Mouse (Mus musculus) MEL (cell line): Measurements from ENCODE around the gene Fam114a1. TPM values are rescaled to one million over a fixed set of nuclear protein-coding genes. Genes with fewer than 3 reads are reported as not detected.
A peak's percentile ranks its signal among the peaks of the same experiment; 100 is the strongest.

Experiments
- DNase-seq: peaks from one replicate; pipeline ENCODE4 v3.0.0; 2011; ENCODE audit warnings: low read depth, low spot score
- H3K27ac ChIP-seq: 2 replicates; pipeline ENCODE4 v1.5.1; 2012; ENCODE audit warnings: low read depth, mild to moderate bottlenecking, control low read depth, low read length, moderate library complexity; ENCODE audit not compliant: control insufficient read depth
- H3K27me3 ChIP-seq, 2 experiments: fragments of 150-350 bp in 1 of 2; sonication (generic) in 1 of 2; 2 replicates each; pipeline ENCODE4 v1.6.1; 2012; ENCODE audit warnings: low read length in 2 of 2, mild to moderate bottlenecking in 2 of 2, improper control_type of control experiment in 1 of 2, moderate library complexity in 1 of 2; ENCODE audit not compliant: insufficient read depth in 2 of 2, control insufficient read depth in 1 of 2
- H3K36me3 ChIP-seq, 2 experiments: 2 replicates each; pipeline ENCODE4 v1.6.1; 2012 to 2014; ENCODE audit warnings: low read length in 2 of 2, improper control_type of control experiment in 1 of 2, inconsistent platforms in 1 of 2, mild to moderate bottlenecking in 1 of 2; ENCODE audit not compliant: insufficient read depth in 2 of 2, control insufficient read depth in 1 of 2
- H3K4me1 ChIP-seq, 2 experiments: fragments of 150-350 bp in 1 of 2; sonication (generic) in 1 of 2; 2 replicates each; pipeline ENCODE4 v1.6.1; 2012; ENCODE audit warnings: low read length in 2 of 2, improper control_type of control experiment in 1 of 2, mild to moderate bottlenecking in 1 of 2; ENCODE audit not compliant: insufficient read depth in 2 of 2, control insufficient read depth in 1 of 2
- H3K4me3 ChIP-seq, 2 experiments: fragments of 150-350 bp in 1 of 2; sonication (generic) in 1 of 2; 2 replicates each; pipeline ENCODE4 v1.5.1; 2012; ENCODE audit warnings: low read depth in 2 of 2, low read length in 2 of 2, mild to moderate bottlenecking in 2 of 2, moderate library complexity in 2 of 2, control low read depth in 1 of 2, improper control_type of control experiment in 1 of 2; ENCODE audit not compliant: control insufficient read depth in 1 of 2, insufficient read depth in 1 of 2
- H3K79me2 ChIP-seq: 2 replicates; pipeline ENCODE4 v1.6.1; 2012; ENCODE audit warnings: mild to moderate bottlenecking, low read length, moderate library complexity; ENCODE audit not compliant: control insufficient read depth, poor library complexity, insufficient read depth
- H3K9ac ChIP-seq: 2 replicates; pipeline ENCODE4 v1.6.1; 2012; ENCODE audit warnings: low read depth, mild to moderate bottlenecking, control low read depth, low read length, moderate library complexity; ENCODE audit not compliant: control insufficient read depth, poor library complexity, severe bottlenecking
- H3K9me3 ChIP-seq: fragments of 150-350 bp; sonication (generic); replicated peaks from 2 replicates; pipeline ENCODE4 v1.6.1; 2012; ENCODE audit warnings: mild to moderate bottlenecking, low read length, improper control_type of control experiment, moderate library complexity; ENCODE audit not compliant: insufficient read depth
- CHD2 ChIP-seq: IDR thresholded peaks from 2 replicates; pipeline ENCODE4 v1.6.1; 2011; ENCODE audit warnings: low read length, improper control_type of control experiment
- CTCF ChIP-seq, 3 experiments: IDR thresholded peaks in 2 of 3; conservative IDR thresholded peaks in 1 of 3; 2 replicates each; pipeline ENCODE4 v1.5.1; 2011 to 2012; ENCODE audit warnings: low read length in 3 of 3, low read depth in 2 of 3, mild to moderate bottlenecking in 2 of 3, improper control_type of control experiment in 1 of 3, inconsistent platforms in 1 of 3, mixed read lengths in 1 of 3, moderate library complexity in 1 of 3; ENCODE audit not compliant: control insufficient read depth in 1 of 3, insufficient read depth in 1 of 3, poor library complexity in 1 of 3, severe bottlenecking in 1 of 3
- E2F4 ChIP-seq: IDR thresholded peaks from 2 replicates; pipeline ENCODE4 v1.6.1; 2011; ENCODE audit warnings: low read depth, low read length, improper control_type of control experiment, borderline replicate concordance
- ELF1 ChIP-seq: IDR thresholded peaks from 2 replicates; pipeline ENCODE4 v1.6.1; 2014; ENCODE audit warnings: low read depth, mild to moderate bottlenecking, inconsistent platforms, low read length, improper control_type of control experiment, moderate library complexity
- EP300 ChIP-seq, 2 experiments: IDR thresholded peaks; 2 replicates each; pipeline ENCODE4 v1.6.1; 2011; ENCODE audit warnings: improper control_type of control experiment in 2 of 2, low read length in 2 of 2, low read depth in 1 of 2, mild to moderate bottlenecking in 1 of 2
- ETS1 ChIP-seq: IDR thresholded peaks from 2 replicates; pipeline ENCODE4 v1.6.1; 2012; ENCODE audit warnings: low read depth, mild to moderate bottlenecking, inconsistent platforms, low read length, improper control_type of control experiment, moderate library complexity
- HCFC1 ChIP-seq: IDR thresholded peaks from 2 replicates; pipeline ENCODE4 v1.6.1; 2012; ENCODE audit warnings: low read depth, mild to moderate bottlenecking, inconsistent platforms, low read length, improper control_type of control experiment, moderate library complexity
- JUND ChIP-seq: IDR thresholded peaks from 2 replicates; pipeline ENCODE4 v1.6.1; 2011; ENCODE audit warnings: low read depth, mild to moderate bottlenecking, improper control_type of control experiment, low read length
- MAFK ChIP-seq: IDR thresholded peaks from 2 replicates; pipeline ENCODE4 v1.6.1; 2011; ENCODE audit warnings: low read depth, mild to moderate bottlenecking, low read length, improper control_type of control experiment, borderline replicate concordance
- MYB ChIP-seq: IDR thresholded peaks from 2 replicates; pipeline ENCODE4 v1.6.1; 2011; ENCODE audit warnings: mild to moderate bottlenecking, low read depth, low read length, improper control_type of control experiment
- MYC ChIP-seq: IDR thresholded peaks from 2 replicates; pipeline ENCODE4 v1.6.1; 2011; ENCODE audit warnings: low read depth, mild to moderate bottlenecking, low read length, improper control_type of control experiment, moderate library complexity
- NELFE ChIP-seq: IDR thresholded peaks from 2 replicates; pipeline ENCODE4 v1.6.1; 2011; ENCODE audit warnings: low read depth, low read length, improper control_type of control experiment
- NRF1 ChIP-seq: IDR thresholded peaks from 2 replicates; pipeline ENCODE4 v1.6.1; 2014; ENCODE audit warnings: low read depth, mild to moderate bottlenecking, inconsistent platforms, low read length, improper control_type of control experiment, moderate library complexity; ENCODE audit not compliant: poor library complexity, insufficient read depth, severe bottlenecking
- POLR2AphosphoS2 ChIP-seq: IDR thresholded peaks from 2 replicates; pipeline ENCODE4 v1.6.1; 2011; ENCODE audit warnings: low read length, improper control_type of control experiment
- RAD21 ChIP-seq: IDR thresholded peaks from 2 replicates; pipeline ENCODE4 v1.6.1; 2011; ENCODE audit warnings: mild to moderate bottlenecking, low read depth, low read length, improper control_type of control experiment
- RCOR1 ChIP-seq: IDR thresholded peaks from 2 replicates; pipeline ENCODE4 v1.6.1; 2012; ENCODE audit warnings: low read depth, mild to moderate bottlenecking, inconsistent platforms, low read length, improper control_type of control experiment
- SMC3 ChIP-seq: IDR thresholded peaks from 2 replicates; pipeline ENCODE4 v1.6.1; 2011; ENCODE audit warnings: low read depth, low read length, improper control_type of control experiment
- TAL1 ChIP-seq: IDR thresholded peaks from 2 replicates; pipeline ENCODE4 v1.6.1; 2012; ENCODE audit warnings: mild to moderate bottlenecking, inconsistent platforms, low read length, moderate library complexity, mixed read lengths
- TBP ChIP-seq: IDR thresholded peaks from 2 replicates; pipeline ENCODE4 v1.8.0; 2011; ENCODE audit warnings: low read depth, low read length, improper control_type of control experiment
- UBTF ChIP-seq: IDR thresholded peaks from 2 replicates; pipeline ENCODE4 v1.6.1; 2012; ENCODE audit warnings: low read depth, mild to moderate bottlenecking, inconsistent platforms, low read length, improper control_type of control experiment, moderate library complexity, borderline replicate concordance; ENCODE audit not compliant: insufficient read depth
- USF2 ChIP-seq, 2 experiments: IDR thresholded peaks; 2 replicates each; pipeline ENCODE4 v1.6.1; 2011 to 2012; ENCODE audit warnings: improper control_type of control experiment in 2 of 2, low read length in 2 of 2, borderline replicate concordance in 1 of 2, inconsistent platforms in 1 of 2, low read depth in 1 of 2, mild to moderate bottlenecking in 1 of 2; ENCODE audit not compliant: insufficient read depth in 1 of 2
- ZC3H11A ChIP-seq: IDR thresholded peaks from 2 replicates; pipeline ENCODE4 v1.6.1; 2012; ENCODE audit warnings: low read depth, mild to moderate bottlenecking, inconsistent platforms, low read length, improper control_type of control experiment
- ZKSCAN1 ChIP-seq: IDR thresholded peaks from 2 replicates; pipeline ENCODE4 v1.6.1; 2012; ENCODE audit warnings: low read depth, mild to moderate bottlenecking, inconsistent platforms, low read length, improper control_type of control experiment, moderate library complexity
- ZNF384 ChIP-seq: IDR thresholded peaks from 2 replicates; pipeline ENCODE4 v1.6.1; 2012; ENCODE audit warnings: low read depth, mild to moderate bottlenecking, inconsistent platforms, low read length, improper control_type of control experiment
- polyA plus RNA-seq, 2 experiments: library from polyadenylated mRNA; stranded (reverse) in 1 of 2; unstranded in 1 of 2; fragments of >175 nt in 1 of 2; fragments of >200 nt in 1 of 2; gene quantifications; 2 replicates each; pipeline versions ENCODE4 v1.2.1 to v1.2.4; 2012; ENCODE audit warnings: low replicate concordance in 2 of 2, low read depth in 1 of 2; ENCODE audit not compliant: insufficient read length in 2 of 2, insufficient read depth in 1 of 2, missing spikeins in 1 of 2
- total RNA-seq: library from RNA; depleted of rRNA; stranded (reverse); fragments of 300-350 nt; gene quantifications from 2 replicates; pipeline ENCODE4 v1.2.3, GENCODE M21; 2012

Fam114a1 gene
- total and polyA plus RNA-seq, 3 experiments, result 0.08 TPM; not detected in 2

DNA sequence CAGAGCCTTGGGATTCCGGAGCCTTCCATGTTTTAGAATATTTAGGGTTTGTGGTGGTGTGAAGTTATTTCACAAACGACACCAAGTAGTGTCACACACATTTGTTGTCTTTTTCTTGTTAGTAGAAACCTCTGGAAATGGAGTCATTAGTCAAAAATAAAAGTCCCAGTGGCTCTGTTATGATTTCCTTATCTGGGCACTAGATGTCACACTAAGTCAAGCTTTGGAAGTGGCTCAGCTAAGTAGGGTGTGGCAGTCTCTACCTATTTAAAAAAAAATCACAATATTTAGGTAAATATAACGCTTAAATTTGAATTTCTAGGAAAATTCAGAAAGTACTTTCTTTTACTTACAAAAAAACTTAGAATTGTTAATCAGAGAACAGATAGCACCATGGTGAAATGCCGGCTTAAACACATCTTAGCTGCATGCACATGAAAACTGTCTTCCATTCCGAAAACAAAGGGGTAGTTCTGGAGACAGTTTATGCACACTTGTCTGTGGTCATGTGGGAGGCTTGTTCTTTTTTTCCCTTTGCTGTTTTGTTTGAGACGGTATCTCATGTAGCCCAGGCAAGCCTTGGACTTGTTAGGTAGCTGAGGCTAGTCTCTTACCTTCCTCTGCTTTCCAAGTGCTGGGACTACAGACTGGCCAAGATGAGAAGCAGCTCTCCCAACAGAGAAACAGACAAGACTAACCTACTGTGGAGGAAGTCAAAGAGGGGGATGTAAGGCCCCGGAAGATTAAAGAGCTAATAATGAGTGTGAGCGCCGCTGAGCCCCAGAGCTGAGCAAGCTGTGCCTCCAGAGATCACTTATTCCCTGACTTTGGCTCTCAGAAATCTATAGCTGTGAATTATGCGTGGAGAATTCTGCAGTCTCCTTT lies 33.3 kb downstream of the Fam114a1 start:
- no peaks in the 10 kb centered on the region for H3K79me2 ChIP-seq
- TF ChIP-seq SMC3 (peak; percentile 79), ZKSCAN1 (no peak), CTCF (IDR thresholded peaks at IDR 0.05 in 2 of 3, conservative IDR thresholded peaks at IDR 0.05 in 1 of 3; ENCODE audit: control insufficient read depth in 1 of 3, insufficient read depth in 1 of 3, low read depth in 2 of 3, low read length in 3 of 3, poor library complexity in 1 of 3, severe bottlenecking in 1 of 3) (peak; percentile 20 to 73 (median 37)), ZC3H11A (peak; percentile 82), RAD21 (peak; percentile 91), MAFK (no peak), ZNF384 (peak; percentile 68)
- TF ChIP-seq, all 39 proteins: peak for 5
- Histone ChIP-seq H3K9ac (no peak overlapping the region), H3K9me3 (no peaks in the 10 kb centered on the region), H3K27ac (no peak overlapping the region), H3K4me3 (no peak overlapping the region), H3K4me1 (no peaks in the 10 kb centered on the region), H3K36me3 (no peaks in the 10 kb centered on the region), H3K27me3 (peaks cover 0 to 1% of the 10 kb centered on the region in 2 experiments; a peak in 1 of 4 replicates)
- peak; percentile 46 for DNase-seq

DNA sequence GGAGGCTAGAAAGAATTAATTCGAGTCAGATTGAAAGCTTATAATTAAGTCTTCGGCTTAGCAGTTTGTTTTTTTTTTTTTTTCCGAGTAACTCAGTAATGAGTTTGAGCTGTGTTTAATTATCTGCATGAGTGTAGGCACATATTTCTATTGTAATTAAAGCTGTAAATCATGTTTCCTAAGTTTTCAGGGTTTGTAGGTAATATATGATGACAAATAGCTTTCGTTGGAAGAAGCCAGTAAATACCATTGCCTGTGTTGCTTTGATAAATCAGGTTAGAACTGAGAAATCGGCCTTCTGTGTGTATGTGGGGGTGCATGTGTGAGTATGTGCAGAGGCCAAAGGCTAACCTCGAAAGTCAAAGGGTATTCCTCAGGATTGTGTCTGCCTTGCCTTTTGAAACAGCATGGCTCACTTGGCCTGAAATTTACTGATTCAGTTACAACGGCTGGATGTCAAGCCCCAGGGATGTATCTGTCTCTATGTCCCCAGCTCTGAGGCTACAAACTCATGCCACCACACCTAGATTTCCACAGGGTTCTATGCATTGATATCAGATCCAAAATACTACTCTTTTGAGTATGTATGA lies 34.2 kb downstream of the Fam114a1 start:
- H3K27me3 ChIP-seq, result peaks cover 0 to 1% of the 10 kb centered on the region in 2 experiments; a peak in 1 of 4 replicates
- no peaks in the 10 kb centered on the region for H3K9me3 ChIP-seq
- no peaks in the 10 kb centered on the region for H3K4me1 ChIP-seq
- H3K4me3 ChIP-seq, result no peak overlapping the region
- TF ChIP-seq ZC3H11A (no peak), JUND (no peak), NELFE (no peak), EP300 (IDR thresholded peaks at IDR 0.05; ENCODE audit: low read depth in 1 of 2, low read length in 2 of 2) (no peak), E2F4 (no peak), SMC3 (no peak), ELF1 (no peak), NRF1 (no peak), MYB (no peak), CHD2 (no peak), HCFC1 (no peak), TAL1 (no peak), RAD21 (no peak), POLR2AphosphoS2 (no peak), RCOR1 (no peak), USF2 (IDR thresholded peaks at IDR 0.05; ENCODE audit: borderline replicate concordance in 1 of 2, insufficient read depth in 1 of 2, low read depth in 1 of 2, low read length in 2 of 2) (no peak), UBTF (no peak), ETS1 (no peak), TBP (no peak), MYC (no peak)
- H3K36me3 ChIP-seq, result no peaks in the 10 kb centered on the region
- no peak overlapping the region for H3K27ac ChIP-seq
- no peak overlapping the region for H3K9ac ChIP-seq
- H3K79me2 ChIP-seq, result no peaks in the 10 kb centered on the region
- DNase-seq, result no peak
